Mouse (Mus musculus) lung, embryonic 16.5 days (tissue): Measurements from ENCODE around the gene Nr2c2ap. TPM values are rescaled to one million over a fixed set of nuclear protein-coding genes. Genes with fewer than 3 reads are reported as not detected.

Experiments used
- ATAC-seq: fragments of 200-750 bp; cut with Nextera tagmentation; 2 replicates; pipeline ENCODE4 v1.8.0; 2017; ENCODE audit warnings: low read depth, mild to moderate bottlenecking, moderate library complexity
- H3K27ac ChIP-seq: fragments of 300-500 bp; sonication (generic); 2 replicates; pipeline ENCODE4 v1.5.1; 2014; ENCODE audit warnings: mild to moderate bottlenecking, control low read depth, low read length
- H3K27me3 ChIP-seq: fragments of 300-500 bp; sonication (generic); 2 replicates; pipeline ENCODE4 v1.6.1; 2014; ENCODE audit warnings: low read depth, low read length, mixed read lengths; ENCODE audit not compliant: control insufficient read depth, insufficient read depth
- H3K36me3 ChIP-seq: fragments of 300-500 bp; sonication (generic); 2 replicates; pipeline ENCODE4 v1.6.1; 2014; ENCODE audit warnings: low read length; ENCODE audit not compliant: control insufficient read depth, insufficient read depth
- H3K4me1 ChIP-seq: fragments of 300-500 bp; sonication (generic); replicated peaks from 2 replicates; pipeline ENCODE4 v1.6.1; 2014; ENCODE audit warnings: low read length, mixed read lengths; ENCODE audit not compliant: control insufficient read depth, insufficient read depth
- H3K4me2 ChIP-seq: fragments of 300-500 bp; sonication (generic); 2 replicates; pipeline ENCODE4 v1.6.1; 2014; ENCODE audit warnings: low read depth, low read length, control low read depth
- H3K4me3 ChIP-seq: fragments of 300-500 bp; sonication (generic); 2 replicates; pipeline ENCODE4 v1.5.1; 2014; ENCODE audit warnings: mild to moderate bottlenecking, low read length, control low read depth
- H3K9ac ChIP-seq: fragments of 300-500 bp; sonication (generic); 2 replicates; pipeline ENCODE4 v1.6.1; 2014; ENCODE audit warnings: low read length, control low read depth
- H3K9me3 ChIP-seq: fragments of 300-500 bp; sonication (generic); 2 replicates; pipeline ENCODE4 v1.6.1; 2016; ENCODE audit warnings: low read length; ENCODE audit not compliant: control insufficient read depth
- WGBS: fragments of 180-500 bp; shearing (Covaris S2); extraction: QIAGEN DNeasy Blood & Tissue Kit; methylation state at CpG from one replicate; pipeline ENCODE4 v1.1.7; 2014; 5-methylcytosine and 5-hydroxymethylcytosine counted together
- polyA plus RNA-seq: library from polyadenylated mRNA; unstranded; fragments of >200 nt; fragmentation: Nextera tagmentation; extraction: Ambion mirVana; gene quantifications from 2 replicates; pipeline ENCODE4 v1.2.1, GENCODE M21; 2015

Gene Nr2c2ap
- polyA plus RNA-seq, 1 experiment from 2014 or later, result 31.1 TPM

GRCm38 (mm10) chr8:70152537-70153257, 21.6 kb downstream of the Nr2c2ap start:
- Histone ChIP-seq H3K9ac (no peak overlapping the region), H3K4me2 (peak overlapping the region; percentile 35; the same call in 1 of the 2 replicates), H3K36me3 (no peaks in the 10 kb centered on the region), H3K4me1 (0 out of 2 replicates have a peak, but pooled peaks cover 2% of the 10 kb centered on the region), H3K27ac (no peak overlapping the region), H3K27me3 (no peaks in the 10 kb centered on the region; the same call in 1 of the 2 replicates), H3K9me3 (no peaks in the 10 kb centered on the region), H3K4me3 (no peak overlapping the region)
- 15% methylated on average over 20 of the region's 22 CpGs for WGBS
- ATAC-seq, result peak; percentile 97

GRCm38 (mm10) chr8:70157240-70157800, 26.2 kb downstream of the Nr2c2ap start:
- Histone ChIP-seq H3K27ac (no peak overlapping the region), H3K27me3 (no peaks in the 10 kb centered on the region; the same call in 1 of the 2 replicates), H3K9me3 (no peaks in the 10 kb centered on the region), H3K4me3 (no peak overlapping the region), H3K4me1 (peaks cover 8% of the 10 kb centered on the region; the same call in 1 of the 2 replicates), H3K4me2 (no peak overlapping the region), H3K9ac (no peak overlapping the region), H3K36me3 (no peaks in the 10 kb centered on the region)
- no peak for ATAC-seq
- 100% methylated on average over 1 of the region's 1 CpGs for WGBS

- Histone ChIP-seq H3K9ac (peak overlapping the region; percentile 56; the same call in 1 of the 2 replicates), H3K27me3 (no peaks in the 10 kb centered on the region; the same call in 1 of the 2 replicates)
- 10% methylated on average over 35 of the region's 40 CpGs for WGBS
Measured at GRCm38 (mm10) chr8:70158069-70158853, 27.1 kb downstream of the Nr2c2ap start.

GRCm38 (mm10) chr8:70159211-70159610, 28.1 kb downstream of the Nr2c2ap start:
- Histone ChIP-seq H3K4me3 (no peak overlapping the region), H3K36me3 (no peaks in the 10 kb centered on the region), H3K4me2 (no peak overlapping the region), H3K27me3 (peaks cover 3% of the 10 kb centered on the region), H3K4me1 (peaks cover 6% of the 10 kb centered on the region; the same call in 1 of the 2 replicates), H3K27ac (no peak overlapping the region), H3K9ac (no peak overlapping the region), H3K9me3 (no peaks in the 10 kb centered on the region)
- ATAC-seq, result no peak
- 79% methylated on average over 4 of the region's 4 CpGs for WGBS

More at GRCm38 (mm10) chr8:70158069-70158853, 27.1 kb downstream of the Nr2c2ap start:
- Histone ChIP-seq H3K4me1 (peaks cover 6% of the 10 kb centered on the region; the same call in 1 of the 2 replicates), H3K4me2 (peak overlapping the region; percentile 86), H3K4me3 (peak overlapping the region; percentile 59), H3K9me3 (no peaks in the 10 kb centered on the region), H3K36me3 (no peaks in the 10 kb centered on the region), H3K27ac (no peak overlapping the region)
- peak; percentile 93 for ATAC-seq

- Histone ChIP-seq H3K4me3 (no peak overlapping the region), H3K27me3 (peaks cover 3% of the 10 kb centered on the region), H3K27ac (no peak overlapping the region), H3K9me3 (no peaks in the 10 kb centered on the region), H3K36me3 (no peaks in the 10 kb centered on the region), H3K4me1 (peaks cover 6% of the 10 kb centered on the region; the same call in 1 of the 2 replicates), H3K4me2 (no peak overlapping the region), H3K9ac (no peak overlapping the region)
- no peak for ATAC-seq
- WGBS, result 52% methylated on average over 13 of the region's 13 CpGs
Measured at GRCm38 (mm10) chr8:70160015-70160414, 28.9 kb downstream of the Nr2c2ap start.

- Histone ChIP-seq H3K9ac (no peak overlapping the region), H3K4me1 (peaks cover 4% of the 10 kb centered on the region; the same call in 1 of the 2 replicates), H3K27ac (no peak overlapping the region), H3K9me3 (no peaks in the 10 kb centered on the region), H3K27me3 (peaks cover 5% of the 10 kb centered on the region), H3K4me2 (no peak overlapping the region), H3K4me3 (no peak overlapping the region), H3K36me3 (no peaks in the 10 kb centered on the region)
- ATAC-seq, result no peak
- 80% methylated on average over 3 of the region's 3 CpGs for WGBS
Measured at GRCm38 (mm10) chr8:70163316-70163715, 32.2 kb downstream of the Nr2c2ap start.

- peaks cover 5% of the 10 kb centered on the region for H3K27me3 ChIP-seq
- no peak overlapping the region; the same call in 1 of the 2 replicates for H3K4me3 ChIP-seq
- no peaks in the 10 kb centered on the region for H3K4me1 ChIP-seq
- peak; percentile 84 for ATAC-seq
- no peak overlapping the region for H3K27ac ChIP-seq
- H3K9me3 ChIP-seq, result no peaks in the 10 kb centered on the region
- WGBS, result 2% methylated on average over 21 of the region's 21 CpGs
- H3K36me3 ChIP-seq, result no peaks in the 10 kb centered on the region
- peak overlapping the region; percentile 34; the same call in 1 of the 2 replicates for H3K9ac ChIP-seq
- peak overlapping the region; percentile 51 for H3K4me2 ChIP-seq
Measured at GRCm38 (mm10) chr8:70166504-70167110, 35.5 kb downstream of the Nr2c2ap start.

- Histone ChIP-seq H3K27ac (no peak overlapping the region), H3K9me3 (no peaks in the 10 kb centered on the region), H3K36me3 (no peaks in the 10 kb centered on the region), H3K9ac (no peak overlapping the region), H3K4me3 (no peak overlapping the region), H3K27me3 (peaks cover 2% of the 10 kb centered on the region; the same call in 1 of the 2 replicates), H3K4me2 (no peak overlapping the region), H3K4me1 (peaks cover 17% of the 10 kb centered on the region; the same call in 1 of the 2 replicates)
- ATAC-seq, result no peak
- WGBS, result 68% methylated on average over 3 of the region's 3 CpGs
Measured at GRCm38 (mm10) chr8:70170116-70170515, 39.0 kb downstream of the Nr2c2ap start.
